8 mouse cellular contexts compared by ENCODE assay signal in the genomic region with DNA sequence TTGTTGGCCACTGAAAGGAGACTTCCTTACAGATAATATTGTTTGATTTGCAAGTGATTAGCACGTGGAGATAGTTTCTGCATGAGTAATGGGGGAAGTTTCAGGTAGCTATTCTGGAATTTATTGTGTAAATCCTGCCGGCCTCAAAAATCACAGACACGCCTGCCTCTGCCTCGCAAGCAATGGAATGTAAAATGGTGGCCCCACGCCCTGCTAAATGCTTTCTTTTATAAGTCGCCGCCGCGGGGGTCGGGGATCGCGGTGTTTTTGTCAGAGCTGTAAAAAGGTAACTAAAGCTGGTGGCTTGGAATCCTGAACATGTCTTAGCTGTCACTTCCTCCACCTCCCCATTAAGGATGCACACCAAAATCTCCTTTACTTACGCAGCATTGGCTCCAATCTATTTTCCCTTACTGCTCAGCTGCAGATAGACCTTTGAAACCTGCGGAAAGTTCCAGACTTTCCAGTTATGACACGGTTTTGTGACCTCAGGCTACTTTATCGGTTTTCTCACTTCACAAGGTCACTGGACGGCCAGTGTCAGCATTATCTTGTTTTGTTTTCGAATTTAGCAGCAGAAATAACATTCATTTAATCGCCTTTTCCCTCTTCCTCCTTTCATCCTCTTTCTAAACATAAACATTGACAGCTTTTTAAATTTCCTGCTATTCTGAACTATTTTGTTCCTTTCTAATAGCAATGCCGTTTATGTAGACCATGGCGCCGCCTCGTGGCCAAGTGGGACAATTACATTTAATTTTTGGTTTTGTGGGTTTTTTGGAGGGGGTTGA. TPM values are rescaled to one million over a fixed set of nuclear protein-coding genes. Genes with fewer than 3 reads are reported as not detected.
DNase-seq lines count a peak whose midpoint lies in the region; ATAC-seq lines count a peak whose summit lies in the region.

No protein-coding gene starts in this region.

- H3K27me3 ChIP-seq in hindbrain, embryonic 11.5 days (ENCODE audit: control insufficient read depth, insufficient read depth, low read length), result no peaks in the 10 kb centered on the region
- H3K27me3 ChIP-seq in hindbrain, embryonic 12.5 days, result no peaks in the 10 kb centered on the region
- no peaks in the 10 kb centered on the region for H3K27me3 ChIP-seq in stomach, embryonic 14.5 days (ENCODE audit: control insufficient read depth, insufficient read depth, low read length)

- H3K4me1 ChIP-seq in hindbrain, embryonic 11.5 days (replicated peaks; ENCODE audit: control insufficient read depth, insufficient read depth, low read length), result no peaks in the 10 kb centered on the region; the same call in 1 of the 2 replicates
- H3K4me1 ChIP-seq in hindbrain, embryonic 12.5 days, result no peaks in the 10 kb centered on the region
- no peaks in the 10 kb centered on the region for H3K4me1 ChIP-seq in stomach, embryonic 14.5 days (ENCODE audit: control insufficient read depth, insufficient read depth, low read length)

- no peaks in the 10 kb centered on the region for H3K36me3 ChIP-seq in hindbrain, embryonic 11.5 days (ENCODE audit: control insufficient read depth, insufficient read depth, low read length)
- H3K36me3 ChIP-seq in hindbrain, embryonic 12.5 days, result no peaks in the 10 kb centered on the region
- H3K36me3 ChIP-seq in stomach, embryonic 14.5 days (ENCODE audit: control insufficient read depth, insufficient read depth, low read length), result no peaks in the 10 kb centered on the region

- H3K9ac ChIP-seq in hindbrain, embryonic 11.5 days (ENCODE audit: low read depth, low read length), result no peak overlapping the region
- H3K9ac ChIP-seq in hindbrain, embryonic 12.5 days, result no peak overlapping the region
- no peak overlapping the region for H3K9ac ChIP-seq in stomach, embryonic 14.5 days (replicated peaks; ENCODE audit: low read depth, low read length)

- H3K9me3 ChIP-seq in hindbrain, embryonic 11.5 days (ENCODE audit: control insufficient read depth, low read length), result no peaks in the 10 kb centered on the region
- H3K9me3 ChIP-seq in hindbrain, embryonic 12.5 days (replicated peaks), result peaks cover 6% of the 10 kb centered on the region
- no peaks in the 10 kb centered on the region for H3K9me3 ChIP-seq in stomach, embryonic 14.5 days (ENCODE audit: control insufficient read depth, low read depth, low read length)

- peak; percentile 73 for DNase-seq in hindbrain, embryonic 11.5 days (ENCODE audit: low spot score)
- DNase-seq in T-cell, adult 2 months (ENCODE audit: low spot score), result peak; percentile 50
- DNase-seq in embryo, embryonic 10.5 days (ENCODE audit: low spot score), result peak; percentile 69
- peak; percentile 63 for DNase-seq in heart, postnatal 4 days
- peak; percentile 27 to 34 for DNase-seq in left cerebral cortex, postnatal 25 days (ENCODE audit: low spot score in 2 of 2)

- no peak overlapping the region for H3K4me3 ChIP-seq in hindbrain, embryonic 11.5 days (ENCODE audit: low read depth, low read length)
- H3K4me3 ChIP-seq in hindbrain, embryonic 12.5 days, result no peak overlapping the region
- H3K4me3 ChIP-seq in stomach, embryonic 14.5 days (ENCODE audit: low read depth, low read length), result no peak overlapping the region

- H3K4me2 ChIP-seq in hindbrain, embryonic 11.5 days (replicated peaks; ENCODE audit: low read depth, low read length), result no peak overlapping the region
- no peak overlapping the region for H3K4me2 ChIP-seq in hindbrain, embryonic 12.5 days (replicated peaks)
- H3K4me2 ChIP-seq in stomach, embryonic 14.5 days (replicated peaks; ENCODE audit: low read depth, low read length), result 0 out of 2 replicates have a peak overlapping the region, but pooled peaks have one; percentile 2

- 33% methylated on average over 23 of the region's 23 CpGs for WGBS in hindbrain, embryonic 11.5 days
- WGBS in hindbrain, embryonic 12.5 days, result 29% methylated on average over 23 of the region's 23 CpGs
- WGBS in stomach, embryonic 14.5 days, result 19% methylated on average over 23 of the region's 23 CpGs

- ATAC-seq in hindbrain, embryonic 11.5 days (ENCODE audit: low FRiP score), result no peak
- no peak for ATAC-seq in hindbrain, embryonic 12.5 days (ENCODE audit: low FRiP score)
- ATAC-seq in megakaryocyte-erythroid progenitor cell, adult 5-6 weeks (replicated peaks; ENCODE audit: low FRiP score, low TSS enrichment, poor library complexity, severe bottlenecking), result peak; percentile 70; the same call in 1 of the 2 replicates
- no peak for ATAC-seq in stomach, embryonic 14.5 days (ENCODE audit: insufficient number of reproducible peaks, insufficient read depth, low FRiP score, low read depth)

- intact Hi-C loops in left cerebral cortex, postnatal 25 days (cut with DNase I), result loop anchor here (1.0 kb wide), 2 partner anchors 125 to 211 kb away; no protein-coding TSS in a partner anchor

- no peak overlapping the region for H3K27ac ChIP-seq in hindbrain, embryonic 11.5 days (ENCODE audit: low read depth, low read length)
- no peak overlapping the region for H3K27ac ChIP-seq in hindbrain, embryonic 12.5 days
- no peak overlapping the region for H3K27ac ChIP-seq in stomach, embryonic 14.5 days (ENCODE audit: low read length)

RNA-seq across cellular contexts. Expression of gene Prdm2, which starts 25.6 kb away (rescaled TPM):
- 16.5 and 20.7 TPM in 2 replicates for polyA plus RNA-seq in hindbrain, embryonic 11.5 days (2014; fragmentation: Nextera tagmentation; extraction: Ambion mirVana)
- 20.2 and 22.3 TPM in 2 replicates for polyA plus RNA-seq in hindbrain, embryonic 12.5 days (2016; fragmentation: Nextera tagmentation; extraction: Ambion mirVana)
- 10 to 100 TPM; 23.1 to 23.5 TPM for total RNA-seq in heart, postnatal 4 days (2021)
- total RNA-seq in left cerebral cortex, postnatal 25 days (2021), result 10 to 100 TPM; 39.7 to 42.3 TPM
- total RNA-seq in megakaryocyte-erythroid progenitor cell, adult 5-6 weeks (2014; fragmentation: Nextera tagmentation), result 17.0 and 22.9 TPM in 2 replicates
- 7.8 and 9.0 TPM in 2 replicates for total RNA-seq in megakaryocyte-erythroid progenitor cell, adult 5-6 weeks (2017)
- polyA plus RNA-seq in stomach, embryonic 14.5 days (2014; fragmentation: Nextera tagmentation; extraction: Ambion mirVana), result 15.2 and 15.6 TPM in 2 replicates
